Mouse (Mus musculus): ENCODE results near the gene Htr1f. TPM values are rescaled to one million over a fixed set of nuclear protein-coding genes. Genes with fewer than 3 reads are reported as not detected.

Gene Htr1f
- polyA plus RNA-seq (2014; fragmentation: Nextera tagmentation; extraction: Ambion mirVana), result not detected in 2 replicates

DNA sequence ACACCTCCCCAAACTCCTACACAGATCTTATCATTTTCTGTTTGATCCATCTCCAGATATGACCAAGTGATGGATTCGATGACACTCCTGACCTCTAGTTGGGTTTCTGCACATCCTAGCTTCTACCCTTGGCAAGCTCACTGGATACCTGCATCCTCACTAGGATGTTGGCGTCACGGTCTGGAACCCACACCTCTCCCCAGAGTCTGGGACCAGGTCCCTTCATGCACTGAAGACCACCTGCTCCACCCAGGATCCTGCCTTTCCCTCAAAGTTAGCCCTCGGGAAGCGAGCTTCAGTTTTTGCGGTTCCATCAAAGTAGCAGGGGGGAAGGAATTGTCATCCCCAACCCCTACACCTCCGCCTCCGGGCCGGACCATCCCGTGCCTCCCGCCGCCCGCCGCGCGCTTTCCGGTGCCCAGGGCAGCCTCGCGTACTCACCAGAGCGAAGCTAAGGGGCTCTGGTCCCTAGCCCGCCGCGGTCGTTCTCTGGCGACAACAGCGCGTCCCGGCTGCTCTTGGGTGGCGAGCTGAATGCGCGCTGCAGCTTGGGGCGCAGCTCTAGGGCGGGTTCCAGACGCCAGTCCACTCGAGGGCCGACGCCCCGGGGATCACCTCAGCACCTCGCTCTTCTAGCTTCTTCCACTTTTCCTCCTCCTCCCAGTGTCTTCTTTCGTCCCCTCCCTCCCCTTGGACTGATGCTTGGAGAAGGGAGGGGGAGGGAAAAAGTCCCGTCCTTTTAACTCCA is at the start of gene Htr1f:
TSS of gene Htr1f (minus strand) at position 671 of the 748 bp plus-strand sequence.
- Histone ChIP-seq H3K9me3 (ENCODE audit: control insufficient read depth, low read length) (no peaks in the 10 kb centered on the region), H3K4me2 (ENCODE audit: low read depth) (peak within 1 kb of the TSS; percentile 85), H3K27me3 (ENCODE audit: control insufficient read depth, insufficient read depth, low read length) (0 out of 2 replicates have a peak, but pooled peaks cover 6% of the 10 kb centered on the region), H3K9ac (ENCODE audit: low read length) (peak within 1 kb of the TSS; percentile 44; the same call in 1 of the 2 replicates), H3K4me3 (ENCODE audit: low read depth, low read length) (peak within 1 kb of the TSS; percentile 38), H3K27ac (ENCODE audit: low read depth, low read length) (no peak within 1 kb of the TSS), H3K4me1 (ENCODE audit: control insufficient read depth, insufficient read depth, low read length) (0 out of 2 replicates have a peak, but pooled peaks cover 3% of the 10 kb centered on the region), H3K36me3 (ENCODE audit: control insufficient read depth, insufficient read depth, low read length) (no peaks in the 10 kb centered on the region)
- 5% methylated on average over 41 of the region's 41 CpGs for WGBS
- DNase-seq (ENCODE audit: low spot score) (peak; percentile 66), ATAC-seq (ENCODE audit: insufficient read depth, low FRiP score, low TSS enrichment) (peak; percentile 83)

DNA sequence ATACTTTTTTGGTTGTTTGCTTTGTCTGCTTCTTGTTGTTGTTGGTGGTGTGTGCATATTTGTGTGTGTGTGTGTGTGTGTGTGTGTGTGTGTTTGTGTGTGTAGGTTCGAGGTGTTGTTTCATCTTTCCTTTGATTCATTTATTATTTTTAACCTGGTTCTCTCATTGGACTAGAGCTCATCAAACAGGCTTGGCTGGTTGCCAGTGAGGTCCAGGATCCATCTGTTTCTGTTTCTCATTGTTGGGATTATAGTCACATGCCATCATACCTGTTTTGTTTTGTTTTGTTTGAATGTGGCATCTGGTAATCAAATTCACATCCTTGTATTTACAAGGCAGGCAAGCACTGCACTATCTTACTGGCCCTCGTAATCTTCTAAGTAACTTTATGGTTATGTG is 34.1 kb upstream of the Htr1f start:
- no peak for DNase-seq (ENCODE audit: low spot score)
- H3K4me1 ChIP-seq (ENCODE audit: control insufficient read depth, insufficient read depth, low read length), result no peaks in the 10 kb centered on the region
- H3K4me3 ChIP-seq (ENCODE audit: low read depth, low read length), result no peak overlapping the region
- H3K9ac ChIP-seq (ENCODE audit: low read length), result no peak overlapping the region
- H3K9me3 ChIP-seq (ENCODE audit: control insufficient read depth, low read length), result no peaks in the 10 kb centered on the region
- H3K27me3 ChIP-seq (ENCODE audit: control insufficient read depth, insufficient read depth, low read length), result no peaks in the 10 kb centered on the region
- WGBS, result 86% methylated on average over 2 of the region's 2 CpGs
- ATAC-seq (ENCODE audit: insufficient read depth, low FRiP score, low TSS enrichment), result no peak
- H3K4me2 ChIP-seq (ENCODE audit: low read depth), result no peak overlapping the region
- H3K27ac ChIP-seq (ENCODE audit: low read depth, low read length), result no peak overlapping the region
- H3K36me3 ChIP-seq (ENCODE audit: control insufficient read depth, insufficient read depth, low read length), result no peaks in the 10 kb centered on the region

DNA sequence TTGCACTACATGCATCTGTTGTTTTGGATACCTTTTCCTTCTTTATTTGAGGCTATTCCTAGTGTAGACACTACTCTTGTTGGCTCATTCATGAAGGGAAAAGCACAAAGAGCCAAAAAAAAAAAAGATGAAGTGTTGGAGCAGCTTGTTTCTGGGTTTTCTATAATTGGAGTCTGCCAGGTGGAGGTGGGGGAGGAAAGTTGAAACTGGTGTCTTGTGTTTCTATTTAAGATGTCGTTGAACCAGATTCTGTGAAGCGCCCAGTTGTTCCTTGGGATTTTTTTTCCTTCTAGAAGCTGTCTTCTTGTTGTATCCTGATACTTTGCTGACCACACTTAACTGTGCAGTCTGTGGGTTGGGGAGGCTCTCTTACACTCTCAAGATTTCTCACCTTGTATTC is 23.7 kb upstream of the Htr1f start:
- H3K36me3 ChIP-seq (ENCODE audit: control insufficient read depth, insufficient read depth, low read length), result no peaks in the 10 kb centered on the region
- no peaks in the 10 kb centered on the region for H3K4me1 ChIP-seq (ENCODE audit: control insufficient read depth, insufficient read depth, low read length)
- no peak for DNase-seq (ENCODE audit: low spot score)
- no peak overlapping the region for H3K27ac ChIP-seq (ENCODE audit: low read depth, low read length)
- ATAC-seq (ENCODE audit: insufficient read depth, low FRiP score, low TSS enrichment), result no peak
- H3K4me2 ChIP-seq (ENCODE audit: low read depth), result no peak overlapping the region
- H3K27me3 ChIP-seq (ENCODE audit: control insufficient read depth, insufficient read depth, low read length), result no peaks in the 10 kb centered on the region
- WGBS, result 86% methylated on average over 2 of the region's 2 CpGs
- H3K9ac ChIP-seq (ENCODE audit: low read length), result no peak overlapping the region
- H3K9me3 ChIP-seq (ENCODE audit: control insufficient read depth, low read length), result no peaks in the 10 kb centered on the region
- no peak overlapping the region for H3K4me3 ChIP-seq (ENCODE audit: low read depth, low read length)

DNA sequence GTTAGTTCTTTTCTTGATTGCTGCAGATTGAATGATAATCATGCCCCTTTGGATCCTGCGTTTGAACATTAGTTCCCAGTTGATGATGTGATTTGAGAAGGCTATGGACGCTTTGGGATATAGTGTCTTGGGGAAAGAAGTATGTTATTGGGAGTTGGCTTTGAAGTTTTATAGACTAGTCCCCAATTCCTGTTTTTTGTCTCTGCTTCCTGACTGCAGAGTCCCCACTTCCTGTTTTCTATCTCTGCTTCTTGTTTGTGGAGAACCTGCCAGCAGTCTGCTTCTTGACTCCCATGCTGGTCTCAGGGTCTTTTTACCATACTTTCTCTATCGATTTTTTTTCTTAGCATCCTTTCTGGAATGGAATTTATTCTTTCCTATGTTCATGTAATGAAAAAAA is 22.2 kb upstream of the Htr1f start:
- Histone ChIP-seq H3K4me3 (ENCODE audit: low read depth, low read length) (no peak overlapping the region), H3K9ac (ENCODE audit: low read length) (no peak overlapping the region), H3K4me1 (ENCODE audit: control insufficient read depth, insufficient read depth, low read length) (no peaks in the 10 kb centered on the region), H3K27ac (ENCODE audit: low read depth, low read length) (no peak overlapping the region), H3K9me3 (ENCODE audit: control insufficient read depth, low read length) (no peaks in the 10 kb centered on the region), H3K27me3 (ENCODE audit: control insufficient read depth, insufficient read depth, low read length) (no peaks in the 10 kb centered on the region), H3K4me2 (ENCODE audit: low read depth) (no peak overlapping the region), H3K36me3 (ENCODE audit: control insufficient read depth, insufficient read depth, low read length) (no peaks in the 10 kb centered on the region)
- 89% methylated on average over 3 of the region's 3 CpGs for WGBS
- no peak for ATAC-seq (ENCODE audit: insufficient read depth, low FRiP score, low TSS enrichment)
- DNase-seq (ENCODE audit: low spot score), result no peak

DNA sequence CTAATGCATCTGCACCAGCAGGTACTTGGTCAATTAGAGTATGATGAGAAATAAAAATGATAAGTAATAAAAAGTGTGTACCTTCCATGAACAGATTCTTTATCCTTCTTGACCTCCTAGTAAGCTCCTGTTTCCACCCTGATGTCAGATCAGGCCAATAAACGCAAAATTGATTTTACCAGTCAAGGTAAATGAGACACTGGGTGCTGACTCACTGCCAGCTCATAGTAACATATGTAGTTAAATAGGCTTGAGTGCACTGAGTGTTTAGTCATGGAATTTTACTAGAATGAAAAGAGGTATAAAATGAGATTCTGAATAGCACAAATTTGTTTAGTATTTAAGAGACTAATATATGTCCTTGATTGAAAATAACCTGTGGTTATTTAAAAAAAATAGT is 6.6 kb upstream of the Htr1f start:
- WGBS, result 95% methylated on average over 1 of the region's 1 CpGs
- H3K27me3 ChIP-seq (ENCODE audit: control insufficient read depth, insufficient read depth, low read length), result no peaks in the 10 kb centered on the region
- no peak overlapping the region for H3K27ac ChIP-seq (ENCODE audit: low read depth, low read length)
- H3K36me3 ChIP-seq (ENCODE audit: control insufficient read depth, insufficient read depth, low read length), result no peaks in the 10 kb centered on the region
- H3K9ac ChIP-seq (ENCODE audit: low read length), result no peak overlapping the region
- no peaks in the 10 kb centered on the region for H3K4me1 ChIP-seq (ENCODE audit: control insufficient read depth, insufficient read depth, low read length)
- H3K4me2 ChIP-seq (ENCODE audit: low read depth), result no peak overlapping the region
- no peak overlapping the region for H3K4me3 ChIP-seq (ENCODE audit: low read depth, low read length)
- H3K9me3 ChIP-seq (ENCODE audit: control insufficient read depth, low read length), result no peaks in the 10 kb centered on the region
- no peak for DNase-seq (ENCODE audit: low spot score)
- ATAC-seq (ENCODE audit: insufficient read depth, low FRiP score, low TSS enrichment), result no peak

DNA sequence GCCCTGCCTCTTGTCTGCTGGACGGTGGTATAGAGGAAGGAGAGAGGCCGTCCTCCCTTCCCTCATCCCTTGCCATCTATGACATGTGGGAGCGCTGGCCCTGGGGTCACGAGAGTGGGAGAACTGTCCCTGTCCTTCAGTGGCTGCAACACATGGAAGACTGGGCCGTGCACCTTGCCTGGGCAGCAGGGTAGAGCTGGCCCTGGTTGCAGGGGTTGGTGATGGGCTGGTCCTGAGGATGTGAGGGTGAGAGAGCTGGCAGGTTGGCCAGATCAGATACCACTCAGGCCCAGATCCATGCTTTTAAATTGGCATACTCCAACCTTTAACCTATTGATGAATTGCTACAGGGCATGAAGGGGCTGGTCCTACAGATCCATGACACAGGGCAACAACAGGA is 12.1 kb downstream of the Htr1f start:
- no peak for DNase-seq (ENCODE audit: low spot score)
- WGBS, result 91% methylated on average over 5 of the region's 5 CpGs

DNA sequence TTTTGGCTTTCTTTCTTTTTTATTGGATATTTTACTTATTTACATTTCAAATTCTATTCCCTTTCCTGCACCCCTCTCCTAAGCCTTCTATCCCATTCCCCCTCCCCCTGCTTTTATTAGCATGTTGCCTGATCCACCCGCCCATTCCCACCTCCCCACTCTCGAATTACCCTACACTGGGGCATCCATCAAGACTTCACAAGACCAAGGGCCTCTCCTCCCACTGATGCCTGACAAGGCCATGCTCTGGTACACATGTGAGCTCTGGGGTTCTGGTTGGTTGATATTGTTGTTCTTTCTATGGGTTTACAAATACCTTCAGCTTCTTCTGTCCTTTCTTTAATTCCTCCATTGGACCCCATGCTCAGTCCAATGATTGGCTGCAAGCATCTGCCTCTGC is 22.2 kb downstream of the Htr1f start:
- WGBS, result 34% methylated on average over 2 of the region's 2 CpGs

More for the DNA sequence above, 12.1 kb downstream of the Htr1f start:
- ATAC-seq (ENCODE audit: insufficient read depth, low FRiP score, low TSS enrichment), result no peak
- H3K9me3 ChIP-seq (ENCODE audit: control insufficient read depth, low read length), result no peaks in the 10 kb centered on the region
- H3K27me3 ChIP-seq (ENCODE audit: control insufficient read depth, insufficient read depth, low read length), result no peaks in the 10 kb centered on the region
- H3K36me3 ChIP-seq (ENCODE audit: control insufficient read depth, insufficient read depth, low read length), result no peaks in the 10 kb centered on the region
- H3K4me2 ChIP-seq (ENCODE audit: low read depth), result no peak overlapping the region
- no peaks in the 10 kb centered on the region for H3K4me1 ChIP-seq (ENCODE audit: control insufficient read depth, insufficient read depth, low read length)
- H3K27ac ChIP-seq (ENCODE audit: low read depth, low read length), result no peak overlapping the region
- no peak overlapping the region for H3K4me3 ChIP-seq (ENCODE audit: low read depth, low read length)
- H3K9ac ChIP-seq (ENCODE audit: low read length), result no peak overlapping the region

DNA sequence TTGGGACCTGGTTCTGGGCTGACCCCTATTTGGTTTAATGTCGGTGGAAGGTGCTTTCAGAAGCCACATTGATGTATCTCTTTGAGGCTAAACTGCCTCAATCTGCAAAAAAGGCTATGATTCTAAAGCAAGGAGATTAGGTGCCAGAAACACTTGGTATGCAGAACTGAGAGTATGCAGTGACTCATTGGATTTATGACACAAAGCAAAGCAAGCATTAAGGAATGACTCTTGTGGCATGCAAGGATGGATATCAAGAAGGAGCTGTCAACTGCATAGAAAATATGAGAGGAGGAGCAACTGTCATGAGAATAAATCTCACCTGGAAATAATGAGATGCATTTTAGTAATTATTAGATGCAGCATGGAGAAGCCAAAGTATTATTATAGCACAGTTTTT is 35.8 kb downstream of the Htr1f start:
- WGBS, result 85% methylated on average over 1 of the region's 1 CpGs
- no peak overlapping the region for H3K4me2 ChIP-seq (ENCODE audit: low read depth)
- H3K9ac ChIP-seq (ENCODE audit: low read length), result no peak overlapping the region
- no peak overlapping the region for H3K27ac ChIP-seq (ENCODE audit: low read depth, low read length)
- no peaks in the 10 kb centered on the region for H3K36me3 ChIP-seq (ENCODE audit: control insufficient read depth, insufficient read depth, low read length)
- H3K4me3 ChIP-seq (ENCODE audit: low read depth, low read length), result no peak overlapping the region
- no peaks in the 10 kb centered on the region for H3K4me1 ChIP-seq (ENCODE audit: control insufficient read depth, insufficient read depth, low read length)
- no peaks in the 10 kb centered on the region for H3K9me3 ChIP-seq (ENCODE audit: control insufficient read depth, low read length)
- DNase-seq (ENCODE audit: low spot score), result no peak
- no peaks in the 10 kb centered on the region for H3K27me3 ChIP-seq (ENCODE audit: control insufficient read depth, insufficient read depth, low read length)
- ATAC-seq (ENCODE audit: insufficient read depth, low FRiP score, low TSS enrichment), result no peak

More for the DNA sequence above, 22.2 kb downstream of the Htr1f start:
- Histone ChIP-seq H3K9ac (ENCODE audit: low read length) (no peak overlapping the region), H3K4me2 (ENCODE audit: low read depth) (no peak overlapping the region), H3K27me3 (ENCODE audit: control insufficient read depth, insufficient read depth, low read length) (no peaks in the 10 kb centered on the region), H3K4me1 (ENCODE audit: control insufficient read depth, insufficient read depth, low read length) (no peaks in the 10 kb centered on the region), H3K9me3 (ENCODE audit: control insufficient read depth, low read length) (no peaks in the 10 kb centered on the region), H3K27ac (ENCODE audit: low read depth, low read length) (no peak overlapping the region), H3K4me3 (ENCODE audit: low read depth, low read length) (no peak overlapping the region), H3K36me3 (ENCODE audit: control insufficient read depth, insufficient read depth, low read length) (no peaks in the 10 kb centered on the region)
- ATAC-seq (ENCODE audit: insufficient read depth, low FRiP score, low TSS enrichment) (no peak), DNase-seq (ENCODE audit: low spot score) (no peak)

DNA sequence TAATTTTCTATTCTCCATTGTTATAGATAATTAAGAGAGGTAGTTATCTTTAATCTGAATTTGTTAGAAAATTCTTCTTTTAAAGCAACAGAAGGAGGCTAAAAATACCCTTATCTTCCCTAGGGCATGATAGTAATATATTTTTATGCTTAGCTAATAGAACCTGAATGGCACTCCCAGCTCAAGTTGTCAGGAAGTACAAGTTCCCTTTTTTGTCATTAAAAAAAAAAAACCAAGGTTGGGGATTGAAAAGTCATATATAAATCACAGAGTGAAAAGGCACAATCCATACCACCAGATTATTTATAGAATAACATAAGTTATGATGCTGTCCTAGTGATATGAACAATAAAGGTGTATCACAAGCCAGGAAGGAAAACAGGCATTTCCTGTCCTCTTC is 39.4 kb downstream of the Htr1f start:
- Histone ChIP-seq H3K4me3 (ENCODE audit: low read depth, low read length) (no peak overlapping the region), H3K4me2 (ENCODE audit: low read depth) (no peak overlapping the region), H3K4me1 (ENCODE audit: control insufficient read depth, insufficient read depth, low read length) (no peaks in the 10 kb centered on the region), H3K36me3 (ENCODE audit: control insufficient read depth, insufficient read depth, low read length) (no peaks in the 10 kb centered on the region), H3K27ac (ENCODE audit: low read depth, low read length) (no peak overlapping the region), H3K27me3 (ENCODE audit: control insufficient read depth, insufficient read depth, low read length) (no peaks in the 10 kb centered on the region), H3K9me3 (ENCODE audit: control insufficient read depth, low read length) (no peaks in the 10 kb centered on the region), H3K9ac (ENCODE audit: low read length) (no peak overlapping the region)
- no peak for DNase-seq (ENCODE audit: low spot score)
- no peak for ATAC-seq (ENCODE audit: insufficient read depth, low FRiP score, low TSS enrichment)
